Mouse (Mus musculus): Measurements from ENCODE around the gene Fndc10. TPM values are rescaled to one million over a fixed set of nuclear protein-coding genes. Genes with fewer than 3 reads are reported as not detected.
"Not testable (repeated sequence)": the region's sequence is repeated elsewhere in the genome, so short reads cannot be mapped to it uniquely, and the experiment has no call there.

Gene Fndc10
- polyA plus RNA-seq, 1 experiment, result 16.1 TPM

- peak within 1 kb of the TSS; percentile 61 for H3K27ac ChIP-seq (ENCODE audit: insufficient read depth, low read length)
- TF ChIP-seq POLR2A (IDR thresholded peaks at IDR 0.05; ENCODE audit: low read depth, low read length) (peak; percentile 92), CTCF (IDR thresholded peaks at IDR 0.05; ENCODE audit: borderline replicate concordance, insufficient read depth, low read length) (no peak)
- H3K4me1 ChIP-seq (ENCODE audit: control insufficient read depth, insufficient read depth, low read length), result peaks cover 7% of the 10 kb centered on the region; the same call in 1 of the 2 replicates
- H3K4me3 ChIP-seq (ENCODE audit: insufficient read depth, low read length), result peak within 1 kb of the TSS; percentile 42
Measured at GRCm38 (mm10) chr4:155734350-155734941, 40.3 kb downstream of the Fndc10 start, which contains the start of gene Tmem240. Gene Tmem240 (plus strand): TSS chr4:155734800.

- no peak; the same call in none of the 2 replicates for TF ChIP-seq POLR2A (IDR thresholded peaks at IDR 0.05; ENCODE audit: low read depth, low read length)
- no peak for TF ChIP-seq CTCF (IDR thresholded peaks at IDR 0.05; ENCODE audit: borderline replicate concordance, insufficient read depth, low read length)
- peaks cover 7% of the 10 kb centered on the region; the same call in 1 of the 2 replicates for H3K4me1 ChIP-seq (ENCODE audit: control insufficient read depth, insufficient read depth, low read length)
- H3K27ac ChIP-seq (ENCODE audit: insufficient read depth, low read length), result peak overlapping the region; percentile 38; the same call in 1 of the 2 replicates
- H3K4me3 ChIP-seq (ENCODE audit: insufficient read depth, low read length), result peak overlapping the region; percentile 42
Measured at GRCm38 (mm10) chr4:155734951-155735702, 41.0 kb downstream of the Fndc10 start.

GRCm38 (mm10) chr4:155735788-155736187, 41.6 kb downstream of the Fndc10 start:
- Histone ChIP-seq H3K27ac (ENCODE audit: insufficient read depth, low read length) (peak overlapping the region; percentile 1; the same call in 1 of the 2 replicates), H3K4me3 (ENCODE audit: insufficient read depth, low read length) (peak overlapping the region; percentile 42), H3K4me1 (ENCODE audit: control insufficient read depth, insufficient read depth, low read length) (peaks cover 7% of the 10 kb centered on the region; the same call in 1 of the 2 replicates)
- TF ChIP-seq CTCF (IDR thresholded peaks at IDR 0.05; ENCODE audit: borderline replicate concordance, insufficient read depth, low read length) (no peak), POLR2A (IDR thresholded peaks at IDR 0.05; ENCODE audit: low read depth, low read length) (no peak)

- Histone ChIP-seq H3K4me1 (ENCODE audit: control insufficient read depth, insufficient read depth, low read length) (peaks cover 7% of the 10 kb centered on the region; the same call in 1 of the 2 replicates), H3K27ac (ENCODE audit: insufficient read depth, low read length) (no peak overlapping the region), H3K4me3 (ENCODE audit: insufficient read depth, low read length) (no peak overlapping the region)
- TF ChIP-seq POLR2A (IDR thresholded peaks at IDR 0.05; ENCODE audit: low read depth, low read length) (no peak), CTCF (IDR thresholded peaks at IDR 0.05; ENCODE audit: borderline replicate concordance, insufficient read depth, low read length) (no peak)
Measured at GRCm38 (mm10) chr4:155736421-155736820, 42.3 kb downstream of the Fndc10 start.

- no peak overlapping the region for H3K27ac ChIP-seq (ENCODE audit: insufficient read depth, low read length)
- no peak overlapping the region for H3K4me3 ChIP-seq (ENCODE audit: insufficient read depth, low read length)
- 0 out of 2 replicates have a peak, but pooled peaks cover 2% of the 10 kb centered on the region for H3K4me1 ChIP-seq (ENCODE audit: control insufficient read depth, insufficient read depth, low read length)
- TF ChIP-seq CTCF (IDR thresholded peaks at IDR 0.05; ENCODE audit: borderline replicate concordance, insufficient read depth, low read length) (no peak), POLR2A (IDR thresholded peaks at IDR 0.05; ENCODE audit: low read depth, low read length) (no peak)
Measured at GRCm38 (mm10) chr4:155738262-155738661, 44.1 kb downstream of the Fndc10 start.

GRCm38 (mm10) chr4:155739152-155739551, 45.0 kb downstream of the Fndc10 start:
- no peak overlapping the region for H3K27ac ChIP-seq (ENCODE audit: insufficient read depth, low read length)
- H3K4me1 ChIP-seq (ENCODE audit: control insufficient read depth, insufficient read depth, low read length), result 0 out of 2 replicates have a peak, but pooled peaks cover 2% of the 10 kb centered on the region
- no peak overlapping the region for H3K4me3 ChIP-seq (ENCODE audit: insufficient read depth, low read length)
- TF ChIP-seq CTCF (IDR thresholded peaks at IDR 0.05; ENCODE audit: borderline replicate concordance, insufficient read depth, low read length), result no peak
- no peak for TF ChIP-seq POLR2A (IDR thresholded peaks at IDR 0.05; ENCODE audit: low read depth, low read length)

- TF ChIP-seq CTCF (IDR thresholded peaks at IDR 0.05; ENCODE audit: borderline replicate concordance, insufficient read depth, low read length), result no peak
- no peak for TF ChIP-seq POLR2A (IDR thresholded peaks at IDR 0.05; ENCODE audit: low read depth, low read length)
- Histone ChIP-seq H3K27ac (ENCODE audit: insufficient read depth, low read length) (no peak overlapping the region), H3K4me1 (ENCODE audit: control insufficient read depth, insufficient read depth, low read length) (0 out of 2 replicates have a peak, but pooled peaks cover 2% of the 10 kb centered on the region), H3K4me3 (ENCODE audit: insufficient read depth, low read length) (no peak overlapping the region)
Measured at GRCm38 (mm10) chr4:155739741-155740636, 45.8 kb downstream of the Fndc10 start.

GRCm38 (mm10) chr4:155740681-155741080, 46.5 kb downstream of the Fndc10 start:
- not testable (repeated sequence) for H3K4me3 ChIP-seq (ENCODE audit: insufficient read depth, low read length); H3K4me1 ChIP-seq (ENCODE audit: control insufficient read depth, insufficient read depth, low read length); H3K27ac ChIP-seq (ENCODE audit: insufficient read depth, low read length)

- Histone ChIP-seq H3K4me3 (ENCODE audit: insufficient read depth, low read length) (no peak overlapping the region), H3K4me1 (ENCODE audit: control insufficient read depth, insufficient read depth, low read length) (no peaks in the 10 kb centered on the region), H3K27ac (ENCODE audit: insufficient read depth, low read length) (no peak overlapping the region)
- no peak for TF ChIP-seq POLR2A (IDR thresholded peaks at IDR 0.05; ENCODE audit: low read depth, low read length)
- no peak for TF ChIP-seq CTCF (IDR thresholded peaks at IDR 0.05; ENCODE audit: borderline replicate concordance, insufficient read depth, low read length)
Measured at GRCm38 (mm10) chr4:155742684-155743083, 48.5 kb downstream of the Fndc10 start.
